Mouse (Mus musculus): ENCODE measurements around the gene Gpr107.
A peak's percentile ranks its signal among the peaks of the same experiment; 100 is the strongest.

Gpr107 gene

DNA sequence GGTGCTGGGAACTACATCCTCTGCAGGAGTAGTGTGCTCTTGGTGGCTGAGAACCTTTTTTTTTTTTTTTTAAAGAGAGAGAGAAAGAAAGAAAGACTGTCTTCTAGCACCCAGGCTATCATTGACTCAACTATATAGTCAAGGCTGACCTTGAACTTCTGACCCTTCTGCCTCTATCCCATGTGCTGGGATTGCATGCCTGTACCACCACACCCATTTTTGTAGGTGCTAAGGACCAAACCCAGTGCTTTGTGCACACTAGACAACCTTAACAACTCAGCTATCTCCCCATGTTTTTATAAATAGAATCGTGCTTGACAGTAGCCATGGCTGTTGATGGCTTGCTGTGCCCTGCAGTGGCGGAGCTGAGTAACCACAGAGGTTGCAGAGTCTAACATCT is 47.9 kb downstream of the Gpr107 start:
- DNase-seq (ENCODE audit: low spot score in 2 of 2), result no peak

DNA sequence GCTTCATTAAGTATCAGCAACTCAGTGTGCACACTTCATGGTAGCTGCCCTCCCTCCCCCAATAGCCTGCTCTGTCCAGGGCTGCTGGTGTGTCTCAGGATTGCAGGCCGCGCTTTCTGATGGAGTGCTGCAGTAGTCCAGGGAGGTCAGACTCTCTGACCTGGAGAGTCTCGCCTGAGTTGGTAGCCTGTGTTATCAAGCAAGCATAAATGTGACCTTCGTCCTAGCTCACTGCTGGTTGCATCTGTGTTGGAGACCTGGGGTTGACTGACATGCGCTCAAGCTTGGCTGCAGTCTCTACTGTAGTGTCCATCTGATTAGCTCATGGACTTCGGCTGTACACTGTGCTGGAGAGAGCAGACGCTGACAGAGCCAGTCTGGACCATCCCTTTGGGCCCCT is 49.7 kb downstream of the Gpr107 start:
- no peak for DNase-seq (ENCODE audit: low spot score in 2 of 2)

DNA sequence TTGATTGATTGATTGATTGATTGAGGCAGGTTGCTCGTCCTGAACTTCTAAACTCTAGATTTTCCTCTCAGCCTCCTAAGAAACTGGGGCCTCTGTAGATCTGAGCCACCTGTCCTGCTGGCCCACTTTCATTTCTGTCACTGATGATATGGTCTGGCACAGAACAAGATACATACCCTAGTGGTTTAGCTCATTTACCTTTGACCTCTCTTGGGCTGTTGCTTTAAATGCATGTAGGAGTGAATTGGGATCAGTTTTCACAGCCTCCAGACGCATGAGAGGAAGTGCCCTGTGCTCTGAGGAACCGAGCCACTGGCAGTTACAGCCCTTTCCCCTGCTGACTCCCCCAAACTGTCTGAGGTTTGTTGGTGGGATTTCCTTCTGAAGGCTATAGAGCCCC is 50.2 kb downstream of the Gpr107 start:
- DNase-seq (ENCODE audit: low spot score in 2 of 2), result no peak

DNA sequence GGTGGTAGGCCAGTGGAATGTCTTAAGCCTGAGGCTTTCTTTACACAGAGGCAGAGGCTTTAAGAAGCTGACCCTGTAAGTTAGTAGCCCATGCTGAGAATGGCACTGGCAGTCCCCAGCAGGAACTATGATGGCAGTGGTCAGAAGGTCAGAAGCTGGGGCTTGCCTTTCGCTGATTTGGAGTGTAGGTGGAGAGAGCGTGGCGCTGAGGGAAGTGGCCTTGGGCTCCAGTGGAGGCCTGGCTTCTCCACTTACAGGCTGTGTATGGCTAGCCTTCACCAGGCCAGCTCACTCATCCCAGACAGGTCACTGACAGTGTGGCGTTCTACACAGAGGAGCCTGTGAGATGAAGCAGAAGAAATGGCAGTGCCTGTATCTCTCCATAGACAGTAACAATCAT is 50.8 kb downstream of the Gpr107 start:
- no peak for DNase-seq (ENCODE audit: low spot score in 2 of 2)

DNA sequence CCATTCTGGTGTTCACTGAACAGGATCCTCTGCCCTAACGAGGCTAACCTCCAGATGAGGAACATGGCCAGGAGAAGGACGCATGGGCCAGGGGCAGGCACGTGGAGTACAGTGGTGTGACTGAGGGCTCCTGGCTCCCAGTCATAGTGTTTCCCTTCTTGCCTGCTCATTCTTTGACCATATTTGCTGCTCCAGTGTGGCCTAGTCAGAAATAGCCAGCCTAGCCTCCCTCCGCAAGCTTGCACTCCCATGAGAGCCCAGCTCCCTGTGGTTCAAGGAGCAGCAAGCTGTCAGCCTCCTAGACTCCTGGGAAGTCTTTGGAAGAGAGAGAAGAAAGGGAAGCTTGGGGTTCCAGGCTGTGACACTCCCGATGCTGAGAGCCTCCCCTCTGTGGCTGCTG is 52.6 kb downstream of the Gpr107 start:
- DNase-seq (ENCODE audit: low spot score in 2 of 2), result no peak

DNA sequence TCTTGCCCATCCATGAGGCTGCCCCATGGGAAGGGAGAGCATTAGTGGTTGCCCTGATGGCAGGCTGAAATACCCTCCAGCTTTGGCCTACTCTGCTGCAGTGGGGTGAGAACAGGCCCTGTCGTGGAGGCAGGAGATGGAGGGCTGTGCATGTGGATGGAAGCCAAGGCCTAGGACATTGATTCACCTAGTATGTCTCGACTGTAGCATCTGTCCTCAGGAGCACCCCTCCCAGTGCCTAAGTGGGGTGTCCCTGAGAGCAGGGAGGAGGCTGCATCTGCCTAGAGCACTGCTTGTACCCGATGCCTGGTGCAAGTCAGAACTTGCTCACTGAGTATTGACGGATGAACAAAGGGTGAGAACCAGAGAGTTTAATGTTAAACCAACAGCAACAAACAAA is 54.1 kb downstream of the Gpr107 start:
- no peak for DNase-seq (ENCODE audit: low spot score in 2 of 2)

DNA sequence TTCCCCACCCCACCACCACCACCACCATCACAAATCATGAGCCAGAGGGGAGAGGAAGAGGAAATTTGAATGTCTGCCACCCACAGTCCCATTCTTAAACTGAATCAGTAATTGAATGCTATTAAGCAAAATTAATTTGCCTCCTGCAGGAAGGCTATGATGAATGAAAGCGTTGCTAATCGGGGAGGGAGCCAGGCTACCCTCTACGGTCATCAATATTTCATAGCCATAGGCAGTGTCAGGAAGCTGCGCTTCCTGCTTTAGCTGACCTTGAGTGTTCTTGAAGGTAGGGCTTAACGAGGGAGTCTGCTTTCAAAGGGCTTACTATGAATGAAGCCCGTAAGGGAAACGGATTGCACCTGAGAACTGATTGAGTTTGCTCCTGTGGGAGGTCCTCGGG is 54.8 kb downstream of the Gpr107 start:
- DNase-seq (ENCODE audit: low spot score in 2 of 2), result no peak

DNA sequence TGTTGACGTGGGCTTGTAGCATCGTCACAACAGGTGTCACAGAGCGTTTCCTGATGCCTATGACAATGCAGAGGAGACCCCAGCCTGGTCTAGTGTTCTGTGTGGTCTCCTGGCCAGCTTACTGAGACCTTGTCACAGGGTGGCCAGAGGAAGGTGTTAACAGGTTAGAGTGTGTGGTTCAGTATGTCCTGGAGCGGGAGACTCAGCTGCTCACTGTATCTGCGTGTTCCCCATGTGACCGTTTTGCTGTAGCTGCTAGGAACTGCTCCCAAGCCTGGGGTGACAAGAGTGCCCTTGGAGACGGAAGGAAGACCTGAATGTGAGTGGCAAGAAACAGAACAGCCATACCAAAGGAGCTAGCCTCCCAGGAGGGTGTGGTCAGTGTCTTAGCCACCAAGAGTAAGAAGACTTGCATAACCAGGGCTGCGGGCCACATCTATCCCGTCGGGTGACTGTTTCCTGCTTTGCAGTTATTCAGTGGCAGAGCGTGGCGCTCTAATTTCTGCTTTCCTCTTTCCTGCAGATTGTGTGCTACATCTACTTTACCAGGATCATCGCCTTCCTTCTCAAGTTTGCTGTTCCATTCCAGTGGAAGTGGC is 56.5 kb downstream of the Gpr107 start:
- DNase-seq (ENCODE audit: low spot score in 2 of 2), result no peak

DNA sequence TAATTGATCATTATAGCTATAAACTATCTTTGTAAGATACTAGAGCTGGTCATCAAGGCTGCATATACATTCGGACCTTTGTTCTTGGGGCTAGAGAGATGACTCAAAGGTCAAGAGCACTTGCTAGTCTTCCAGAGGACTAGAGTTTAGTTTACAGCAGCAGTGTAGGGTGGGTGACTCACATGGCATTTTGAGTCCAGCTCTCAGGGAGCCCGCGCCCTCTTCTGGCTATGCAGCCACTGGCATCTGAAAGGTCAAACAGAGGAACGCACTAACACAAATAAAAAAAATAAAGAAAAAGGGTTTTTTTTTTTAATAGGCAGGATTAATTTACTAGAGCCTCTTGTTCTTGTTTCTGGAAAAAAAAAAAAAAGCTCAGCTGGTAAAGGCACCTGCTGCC is 57.4 kb downstream of the Gpr107 start:
- peak in 1 of 2 experiments; percentile 34 for DNase-seq (ENCODE audit: low spot score in 2 of 2)

DNA sequence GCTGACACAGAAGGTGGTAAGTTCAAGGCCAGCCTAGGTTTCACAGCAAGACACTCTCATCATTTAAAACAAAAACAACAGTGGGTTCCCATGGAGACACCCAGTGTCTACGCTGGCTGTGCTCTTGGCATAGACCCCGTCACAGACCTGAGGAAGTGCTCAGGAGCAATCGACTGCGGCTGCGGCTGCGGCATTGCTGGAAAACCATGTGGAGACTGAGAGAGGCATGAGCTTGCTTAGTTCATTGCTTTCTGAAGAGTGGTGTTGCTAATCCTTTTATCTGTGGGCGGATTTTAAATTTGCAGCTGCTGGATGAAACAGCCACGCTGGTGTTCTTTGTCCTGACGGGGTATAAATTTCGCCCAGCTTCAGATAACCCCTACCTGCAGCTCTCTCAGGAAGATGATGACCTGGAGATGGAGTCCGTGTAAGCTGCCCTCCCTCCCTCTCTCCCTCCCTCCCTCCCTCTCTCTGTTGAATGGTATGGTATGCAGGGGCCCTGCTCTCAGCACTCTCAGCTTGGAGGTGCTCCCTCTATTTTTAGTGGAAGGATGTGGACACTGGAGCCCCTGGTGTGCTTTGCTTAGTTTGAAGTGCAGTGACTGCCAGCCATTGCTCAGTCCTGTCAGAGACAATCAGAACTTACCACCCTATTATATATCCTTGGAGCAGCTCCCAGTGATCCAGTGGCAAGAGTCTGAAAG is 58.2 kb downstream of the Gpr107 start:
- DNase-seq (ENCODE audit: low spot score in 2 of 2), result no peak

DNA sequence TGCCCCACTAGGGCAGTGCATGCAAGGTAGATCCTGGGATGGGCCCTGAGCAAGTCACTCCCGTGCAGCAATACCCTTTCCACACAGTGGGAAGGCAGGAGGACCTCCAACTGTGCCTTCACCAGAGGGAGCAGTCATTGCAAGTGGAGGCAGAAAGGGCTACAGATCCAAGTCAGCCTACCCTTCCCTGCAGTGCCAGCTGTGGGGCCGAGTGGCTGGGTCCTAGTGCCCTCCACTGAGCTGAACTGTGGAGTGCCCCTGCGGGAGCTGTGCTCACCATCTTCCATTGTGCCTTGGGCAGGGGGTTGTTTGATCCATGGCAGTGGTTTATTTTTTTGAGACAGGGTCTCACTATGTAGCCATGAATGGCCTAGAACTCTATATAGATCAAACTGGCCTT is 59.1 kb downstream of the Gpr107 start:
- DNase-seq (ENCODE audit: low spot score in 2 of 2), result no peak

DNA sequence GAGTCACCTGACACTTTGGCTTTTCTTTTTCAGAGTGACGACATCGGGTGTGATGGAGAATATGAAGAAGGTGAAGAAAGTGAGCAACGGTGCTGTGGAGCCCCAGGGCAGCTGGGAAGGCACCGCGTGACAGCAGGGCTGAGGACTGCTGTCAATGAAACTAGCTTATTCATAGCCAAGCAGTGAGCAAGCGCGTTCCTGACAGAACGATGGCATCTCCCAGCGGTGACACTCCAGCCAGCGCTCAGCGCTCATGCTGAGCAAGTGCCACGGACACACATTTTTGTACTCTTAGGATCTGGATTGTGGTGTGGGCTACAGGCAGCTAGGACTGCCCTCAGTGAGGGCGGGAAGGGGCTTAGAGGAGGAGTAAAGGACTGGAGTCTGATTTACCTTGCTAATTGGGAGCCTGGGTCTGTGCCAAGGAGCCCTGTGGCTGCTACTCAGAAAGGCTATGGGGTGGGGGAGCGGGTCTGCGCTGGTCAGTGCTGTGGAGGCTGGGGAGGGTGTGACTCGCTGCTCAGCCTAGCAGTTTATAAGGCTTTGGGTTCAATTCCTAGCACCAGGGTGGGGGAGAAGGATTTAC is 62.2 kb downstream of the Gpr107 start:
- no peak for DNase-seq (ENCODE audit: low spot score in 2 of 2)

DNA sequence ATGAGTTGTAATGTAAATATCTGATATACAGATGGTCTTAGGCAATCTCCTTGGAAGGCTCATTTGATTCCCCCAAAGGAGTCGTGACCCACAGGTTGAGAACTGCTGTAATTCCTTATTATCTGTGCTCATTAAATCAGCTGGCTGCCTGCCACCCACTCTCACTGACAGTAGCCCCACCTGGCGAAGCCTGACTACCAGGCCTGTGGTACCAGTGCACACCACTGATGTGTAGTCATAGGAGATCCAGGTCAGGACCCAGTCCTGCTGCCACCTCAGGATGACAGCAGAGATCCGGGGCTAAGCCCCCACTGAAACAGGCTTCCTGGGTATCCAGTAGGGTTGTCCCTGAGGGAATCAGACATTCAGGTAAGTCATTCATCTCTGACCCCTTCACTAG is 66.5 kb downstream of the Gpr107 start:
- no peak for DNase-seq (ENCODE audit: low spot score in 2 of 2)

DNA sequence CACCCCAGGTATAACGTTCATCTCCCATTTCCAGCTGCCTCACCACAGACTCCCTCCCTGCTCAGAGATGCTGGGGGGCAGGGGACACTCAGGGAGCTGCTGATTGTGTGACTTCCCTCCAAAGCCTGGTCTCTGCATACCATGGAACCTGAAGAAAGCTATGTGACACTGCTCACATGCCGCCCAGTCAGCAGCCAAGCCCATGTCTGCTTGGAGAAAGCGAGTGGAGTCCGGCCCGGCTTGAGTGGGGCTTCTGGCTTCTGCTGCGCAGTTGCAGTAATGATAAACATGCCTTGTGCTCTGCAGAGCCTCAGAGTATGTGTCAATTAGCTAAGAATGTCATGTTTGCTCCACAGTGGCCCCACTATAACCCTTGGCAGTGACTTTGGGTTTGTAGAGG is 67.4 kb downstream of the Gpr107 start:
- DNase-seq (ENCODE audit: low spot score in 2 of 2), result no peak

DNA sequence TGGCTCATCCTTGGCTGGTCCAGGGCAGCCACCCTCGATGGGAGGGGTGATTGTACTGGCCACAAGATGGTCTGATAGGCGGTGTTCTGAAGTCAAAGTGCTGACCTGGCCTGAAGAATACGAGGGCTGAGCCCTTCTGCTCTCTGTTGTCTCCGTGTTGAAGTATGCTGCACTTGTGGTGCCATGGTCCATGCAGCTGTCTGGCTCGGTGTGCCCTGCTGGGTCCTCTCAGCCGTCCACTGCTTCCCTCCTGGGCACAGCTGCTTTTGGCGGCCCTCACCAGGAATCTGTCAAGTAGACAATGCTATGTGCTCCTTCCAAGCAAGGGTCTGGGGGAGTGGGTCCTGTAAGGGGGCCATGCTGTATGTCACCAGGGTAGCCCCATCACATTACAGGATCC is 68.7 kb downstream of the Gpr107 start:
- no peak for DNase-seq (ENCODE audit: low spot score in 2 of 2)

DNA sequence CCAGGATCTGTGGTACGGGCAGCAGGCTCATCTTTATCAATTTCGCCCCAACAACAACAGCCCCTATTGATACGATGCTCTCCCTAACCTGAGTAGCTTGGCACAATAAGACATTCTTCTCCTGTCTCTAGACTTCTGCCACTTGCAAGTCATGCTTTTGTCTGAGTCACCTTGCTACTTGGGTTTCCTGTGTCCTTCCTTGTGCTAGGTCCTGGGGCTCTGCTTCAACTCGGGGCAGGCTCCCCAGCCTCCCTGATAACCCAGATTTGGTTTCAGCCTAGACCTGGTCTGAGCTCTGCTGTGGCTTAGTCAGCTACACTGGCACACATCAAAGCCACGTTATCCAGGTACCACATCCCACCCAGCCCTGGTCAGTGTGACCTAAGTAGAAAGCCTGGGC is 69.5 kb downstream of the Gpr107 start:
- DNase-seq (ENCODE audit: low spot score in 2 of 2), result no peak

DNA sequence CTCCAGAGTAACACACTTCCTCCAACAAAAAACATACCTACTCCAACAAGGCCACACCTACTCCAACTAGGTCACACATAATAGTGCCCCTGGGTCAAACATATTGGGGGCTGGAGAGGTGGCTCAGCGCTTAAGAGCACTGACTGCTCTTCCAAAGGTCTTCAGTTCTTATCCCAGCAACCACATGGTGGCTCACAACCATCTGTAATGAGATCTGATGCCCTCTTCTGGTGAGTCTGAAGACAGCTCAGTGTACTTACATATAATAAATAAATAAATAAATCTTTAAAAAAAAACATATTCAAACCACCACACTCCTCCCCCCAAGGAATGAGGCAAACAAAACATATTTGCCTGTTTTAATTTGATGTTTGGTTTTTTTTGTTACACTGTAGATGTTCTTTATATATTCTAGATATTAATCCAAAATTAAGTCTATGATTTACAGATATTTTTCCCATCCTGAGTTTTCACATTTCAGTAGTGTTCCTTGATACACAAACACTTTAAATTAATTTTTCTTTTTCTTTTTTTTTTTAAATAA is 76.7 kb downstream of the Gpr107 start:
- no peak for DNase-seq (ENCODE audit: low spot score in 2 of 2)

DNA sequence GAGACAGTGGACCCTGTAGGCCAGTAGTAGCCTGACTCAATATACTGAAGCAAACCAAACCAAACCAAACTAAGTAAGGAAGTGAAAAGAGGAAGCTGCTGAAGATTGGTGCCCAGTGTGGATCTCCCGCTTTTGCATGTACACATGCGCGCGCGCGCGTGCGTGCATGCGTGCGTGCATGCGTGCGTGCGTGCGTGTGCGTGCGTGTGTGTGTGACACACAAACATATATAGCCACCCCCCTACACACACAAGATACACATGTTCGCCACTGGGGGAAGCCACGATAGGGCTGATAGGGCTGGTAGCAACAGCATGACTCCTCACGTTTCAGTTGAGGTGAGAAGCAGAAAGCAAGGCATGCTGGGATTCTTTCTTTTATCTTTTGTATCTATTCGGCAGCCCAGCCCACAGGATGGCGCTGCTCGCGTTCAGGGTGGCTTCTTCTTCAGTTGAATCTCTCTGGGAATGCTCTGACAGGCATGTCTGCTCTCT is 87.1 kb downstream of the Gpr107 start:
- peak in 1 of 2 experiments; percentile 68 for DNase-seq (ENCODE audit: low spot score in 2 of 2)

DNA sequence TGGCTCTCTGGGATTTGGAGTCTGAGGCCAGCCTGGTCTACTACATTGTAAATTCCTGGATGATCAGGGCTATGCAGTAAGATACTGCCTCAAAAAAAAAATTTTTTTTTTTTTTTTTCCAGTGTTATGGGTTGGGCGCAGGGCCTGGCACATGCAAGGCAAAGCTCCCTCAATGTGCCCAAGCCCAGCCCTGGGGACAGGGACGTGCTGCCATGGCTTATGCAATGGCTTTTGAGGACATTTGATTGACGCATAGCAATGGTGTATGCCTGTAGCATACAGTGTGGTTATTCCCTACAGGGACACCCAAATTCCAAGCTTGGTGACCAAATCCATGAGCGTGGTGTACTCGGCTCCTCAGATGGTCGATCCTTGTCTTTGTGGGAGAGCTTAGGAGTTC is 87.7 kb downstream of the Gpr107 start:
- no peak for DNase-seq (ENCODE audit: low spot score in 2 of 2)

DNA sequence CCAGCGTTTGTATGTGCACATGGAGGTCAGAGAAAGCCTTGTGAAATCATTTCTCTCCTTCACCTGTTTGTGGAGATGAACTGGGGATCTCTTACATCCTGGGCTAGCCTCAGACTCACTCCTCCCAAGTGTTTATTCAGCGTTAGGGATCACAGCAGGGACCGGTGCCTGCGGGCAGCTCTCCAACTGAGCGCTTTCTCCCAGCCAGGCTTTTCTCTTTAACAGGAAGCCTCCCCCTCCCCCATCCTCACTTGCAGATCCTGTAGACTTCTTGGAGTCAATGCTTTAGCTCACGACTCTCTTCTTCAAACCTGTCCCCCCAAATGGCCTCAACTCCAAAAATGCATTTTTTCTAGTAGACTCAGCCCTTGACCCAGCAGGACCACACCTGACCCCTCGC is 89.5 kb downstream of the Gpr107 start:
- DNase-seq (ENCODE audit: low spot score in 2 of 2), result no peak

DNA sequence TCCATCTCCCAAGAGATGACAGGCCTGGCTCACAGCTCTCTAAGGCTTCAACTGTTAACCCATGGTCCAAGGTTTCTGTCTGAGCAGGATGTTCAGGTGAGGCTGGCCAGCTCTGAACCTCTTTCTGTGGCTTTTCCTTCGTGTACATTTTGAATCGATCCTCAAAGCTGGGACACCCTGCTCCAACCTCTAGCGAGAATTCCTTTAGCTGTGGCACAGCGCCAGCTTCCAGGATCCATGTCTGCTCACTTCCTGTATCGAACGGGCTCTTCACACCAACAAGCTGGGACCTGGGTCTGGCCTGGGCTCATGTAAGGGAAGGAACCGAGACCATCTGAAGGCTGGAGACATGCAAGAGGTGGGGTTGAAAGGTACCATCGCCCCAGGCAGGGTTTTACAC is 92.1 kb downstream of the Gpr107 start:
- DNase-seq (ENCODE audit: low spot score in 2 of 2), result no peak

DNA sequence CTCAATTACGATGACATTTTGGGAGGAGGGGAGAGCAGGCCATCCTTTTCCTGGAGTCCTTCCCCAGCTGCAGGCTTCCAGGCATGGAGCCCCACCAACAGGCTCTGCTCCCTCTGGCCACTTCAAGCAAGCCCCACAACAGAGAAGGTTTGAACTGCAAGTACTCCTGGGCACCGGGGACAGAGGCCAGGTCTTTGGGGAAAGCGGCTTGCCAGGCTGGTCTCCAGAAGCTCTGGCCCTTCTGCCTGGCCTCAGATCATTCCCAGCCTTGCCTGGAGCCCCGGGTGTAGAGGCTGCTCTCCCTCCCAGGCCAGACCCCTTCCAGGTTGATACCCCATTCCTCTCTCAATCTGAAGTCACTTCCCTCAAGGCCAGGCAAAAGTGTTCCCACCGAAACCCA is 92.9 kb downstream of the Gpr107 start:
- DNase-seq (ENCODE audit: low spot score in 2 of 2), result no peak

DNA sequence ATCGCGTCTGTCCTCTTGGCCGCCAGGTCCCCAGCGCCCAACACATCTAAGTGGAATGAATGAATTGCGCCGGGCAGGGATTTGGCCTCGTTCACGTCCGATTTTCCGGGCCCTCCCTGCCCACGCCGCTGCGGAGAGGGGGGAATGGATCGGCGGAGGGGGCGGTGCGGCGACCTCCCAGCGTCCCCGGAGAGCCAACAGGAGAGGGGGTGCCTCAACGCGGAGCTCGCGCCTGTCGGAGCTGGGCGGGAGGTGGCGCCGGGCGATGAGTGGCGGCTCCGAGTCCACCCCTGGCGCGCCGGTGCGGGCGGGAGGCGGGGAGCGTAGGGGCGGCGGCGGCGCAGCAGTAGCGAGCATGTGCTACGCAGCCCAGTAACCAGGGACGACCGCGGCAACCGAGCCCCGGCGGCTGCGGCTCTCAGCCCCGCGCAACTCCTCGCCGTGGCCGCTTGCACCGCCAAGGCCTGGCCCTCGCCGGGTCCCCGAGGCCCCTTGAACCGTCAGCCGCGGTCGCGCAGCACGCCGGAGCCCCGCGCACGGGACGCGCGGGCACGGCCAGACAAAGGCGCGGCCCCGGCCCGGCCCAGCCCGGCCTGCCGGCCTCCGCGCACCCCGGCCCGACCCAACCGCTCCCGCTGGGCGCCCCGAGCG is 93.5 kb downstream of the Gpr107 start, which contains the start of gene Ncs1:
Gene Ncs1 (plus strand): TSS at position 333 of the 651 bp plus-strand sequence.
- DNase-seq (ENCODE audit: low spot score in 2 of 2), result peak in 1 of 2 experiments; percentile 42

All from spleen, postnatal 10 days (tissue).